Mouse (Mus musculus) liver, embryonic 13.5 days (tissue): ENCODE data around the gene Ablim1. TPM values are rescaled to one million over a fixed set of nuclear protein-coding genes. Genes with fewer than 3 reads are reported as not detected.

Experiments used
- ATAC-seq: fragments of 200-750 bp; cut with Nextera tagmentation; 2 replicates; pipeline ENCODE4 v1.8.0; 2017; ENCODE audit warnings: low read depth, mild to moderate bottlenecking, moderate number of reproducible peaks, moderate library complexity
- DNase-seq: peaks from one replicate; pipeline ENCODE4 v3.0.0; 2022
- H3K27ac ChIP-seq: fragments of 300-500 bp; sonication (generic); 2 replicates; pipeline ENCODE4 v1.5.1; 2015; ENCODE audit warnings: moderate library complexity, mild to moderate bottlenecking, inconsistent platforms
- H3K27me3 ChIP-seq: fragments of 300-500 bp; sonication (generic); 2 replicates; pipeline ENCODE4 v1.6.1; 2015; ENCODE audit warnings: mild to moderate bottlenecking, inconsistent platforms
- H3K36me3 ChIP-seq: fragments of 300-500 bp; sonication (generic); 2 replicates; pipeline ENCODE4 v1.6.1; 2015; ENCODE audit warnings: mild to moderate bottlenecking, inconsistent platforms
- H3K4me1 ChIP-seq: fragments of 300-500 bp; sonication (generic); replicated peaks from 2 replicates; pipeline ENCODE4 v1.6.1; 2015; ENCODE audit warnings: inconsistent platforms
- H3K4me2 ChIP-seq: fragments of 300-500 bp; sonication (generic); 2 replicates; pipeline ENCODE4 v1.6.1; 2015; ENCODE audit warnings: inconsistent platforms, mild to moderate bottlenecking, moderate library complexity
- H3K4me3 ChIP-seq: fragments of 300-500 bp; sonication (generic); replicated peaks from 2 replicates; pipeline ENCODE4 v1.5.1; 2015; ENCODE audit warnings: mild to moderate bottlenecking, inconsistent platforms
- H3K9ac ChIP-seq: fragments of 300-500 bp; sonication (generic); 2 replicates; pipeline ENCODE4 v1.6.1; 2015; ENCODE audit warnings: mild to moderate bottlenecking, inconsistent platforms
- H3K9me3 ChIP-seq: fragments of 300-500 bp; sonication (generic); replicated peaks from 2 replicates; pipeline ENCODE4 v1.6.1; 2016; ENCODE audit warnings: inconsistent platforms
- WGBS: fragments of 180-500 bp; shearing (Covaris S2); methylation state at CpG from one replicate; pipeline ENCODE4 v1.1.7; 2015; ENCODE audit not compliant: insufficient replicate concordance; 5-methylcytosine and 5-hydroxymethylcytosine counted together
- polyA plus RNA-seq: library from polyadenylated mRNA; unstranded; fragments of >200 nt; fragmentation: Nextera tagmentation; extraction: Ambion mirVana; gene quantifications from 2 replicates; pipeline ENCODE4 v1.2.1, GENCODE M21; 2015

Ablim1 gene
- polyA plus RNA-seq, 1 experiment from 2014 or later: 4.8 TPM

- Histone ChIP-seq H3K27ac (no peak overlapping the region), H3K27me3 (no peaks in the 10 kb centered on the region), H3K4me2 (no peak overlapping the region), H3K9me3 (no peaks in the 10 kb centered on the region), H3K4me1 (no peaks in the 10 kb centered on the region), H3K9ac (no peak overlapping the region), H3K4me3 (no peak overlapping the region), H3K36me3 (no peaks in the 10 kb centered on the region)
- 62% methylated on average over 11 of the region's 11 CpGs for WGBS
- DNase-seq (no peak), ATAC-seq (no peak)
Observed at GRCm38 (mm10) chr19:57239176-57239784, 75.4 kb downstream of the Ablim1 start.

GRCm38 (mm10) chr19:57238461-57238860, 76.3 kb downstream of the Ablim1 start:
- Histone ChIP-seq H3K4me2 (no peak overlapping the region), H3K9ac (no peak overlapping the region), H3K9me3 (no peaks in the 10 kb centered on the region), H3K36me3 (no peaks in the 10 kb centered on the region), H3K4me3 (no peak overlapping the region), H3K27me3 (no peaks in the 10 kb centered on the region), H3K27ac (no peak overlapping the region), H3K4me1 (no peaks in the 10 kb centered on the region)
- no peak for ATAC-seq
- DNase-seq: no peak
- 65% methylated on average over 7 of the region's 7 CpGs for WGBS

DNA sequence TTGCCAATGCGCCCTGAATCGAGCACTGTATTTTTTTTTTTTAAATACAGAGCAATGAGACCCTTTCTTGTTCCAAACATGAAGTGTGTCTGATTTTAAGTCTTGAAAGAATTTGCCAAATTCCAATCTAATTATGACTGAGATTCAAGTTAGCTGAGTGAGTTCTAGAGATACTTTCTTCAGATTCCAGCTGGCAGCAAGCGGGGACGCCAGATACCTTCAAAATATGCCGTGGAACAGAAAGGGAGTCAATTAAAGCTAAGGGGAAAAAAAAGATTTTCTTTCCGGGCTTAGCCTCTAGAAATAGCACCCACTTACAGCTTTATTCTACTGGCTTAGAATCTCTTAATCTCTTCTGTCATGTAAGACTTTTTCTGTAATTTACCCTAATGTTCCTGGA, 77.2 kb downstream of the Ablim1 start:
- no peak for DNase-seq
- no peak for ATAC-seq
- Histone ChIP-seq H3K4me3 (no peak overlapping the region), H3K9me3 (no peaks in the 10 kb centered on the region), H3K36me3 (no peaks in the 10 kb centered on the region), H3K4me2 (no peak overlapping the region), H3K9ac (no peak overlapping the region), H3K27ac (no peak overlapping the region), H3K4me1 (no peaks in the 10 kb centered on the region), H3K27me3 (no peaks in the 10 kb centered on the region)
- WGBS: 75% methylated on average over 6 of the region's 6 CpGs

- no peak for ATAC-seq
Observed at GRCm38 (mm10) chr19:57236647-57237046, 78.1 kb downstream of the Ablim1 start.

DNA sequence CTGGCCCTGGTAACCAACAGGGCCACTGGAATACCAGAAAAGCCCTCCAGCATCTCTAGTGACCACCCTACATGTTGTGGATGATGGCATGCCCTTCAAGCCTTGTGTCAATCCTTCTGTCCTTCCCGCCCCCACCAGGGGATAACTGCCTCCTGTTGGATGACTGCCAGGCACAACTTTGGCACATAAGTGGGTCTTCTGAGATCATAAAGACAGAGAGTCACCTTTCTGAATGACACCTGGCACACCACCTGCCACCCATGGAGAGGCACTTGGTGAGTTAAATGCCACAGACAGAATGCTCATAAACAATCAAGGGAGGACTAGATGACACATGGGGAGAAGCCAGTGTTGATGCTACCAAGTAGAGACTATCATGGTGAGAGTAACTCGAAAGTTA, 78.8 kb downstream of the Ablim1 start:
- Histone ChIP-seq H3K9ac (no peak overlapping the region), H3K36me3 (no peaks in the 10 kb centered on the region), H3K4me2 (no peak overlapping the region), H3K4me1 (no peaks in the 10 kb centered on the region), H3K27ac (no peak overlapping the region), H3K9me3 (no peaks in the 10 kb centered on the region), H3K4me3 (no peak overlapping the region), H3K27me3 (no peaks in the 10 kb centered on the region)
- no peak for ATAC-seq
- WGBS: 76% methylated on average over 2 of the region's 2 CpGs
- no peak for DNase-seq

More at GRCm38 (mm10) chr19:57236647-57237046, 78.1 kb downstream of the Ablim1 start:
- Histone ChIP-seq H3K27ac (no peak overlapping the region), H3K27me3 (no peaks in the 10 kb centered on the region), H3K9me3 (no peaks in the 10 kb centered on the region), H3K36me3 (no peaks in the 10 kb centered on the region), H3K4me2 (no peak overlapping the region), H3K9ac (no peak overlapping the region), H3K4me3 (no peak overlapping the region), H3K4me1 (no peaks in the 10 kb centered on the region)
- WGBS: 54% methylated on average over 15 of the region's 15 CpGs
- no peak for DNase-seq

GRCm38 (mm10) chr19:57230996-57231395, 83.7 kb downstream of the Ablim1 start:
- DNase-seq (no peak), ATAC-seq (no peak)
- no peak overlapping the region for H3K9ac ChIP-seq
- no peak overlapping the region for H3K27ac ChIP-seq
- 57% methylated on average over 4 of the region's 4 CpGs for WGBS
- H3K4me3 ChIP-seq: no peak overlapping the region
- no peaks in the 10 kb centered on the region for H3K27me3 ChIP-seq
- no peaks in the 10 kb centered on the region for H3K4me1 ChIP-seq
- H3K9me3 ChIP-seq: no peaks in the 10 kb centered on the region
- H3K4me2 ChIP-seq: no peak overlapping the region
- H3K36me3 ChIP-seq: no peaks in the 10 kb centered on the region

DNA sequence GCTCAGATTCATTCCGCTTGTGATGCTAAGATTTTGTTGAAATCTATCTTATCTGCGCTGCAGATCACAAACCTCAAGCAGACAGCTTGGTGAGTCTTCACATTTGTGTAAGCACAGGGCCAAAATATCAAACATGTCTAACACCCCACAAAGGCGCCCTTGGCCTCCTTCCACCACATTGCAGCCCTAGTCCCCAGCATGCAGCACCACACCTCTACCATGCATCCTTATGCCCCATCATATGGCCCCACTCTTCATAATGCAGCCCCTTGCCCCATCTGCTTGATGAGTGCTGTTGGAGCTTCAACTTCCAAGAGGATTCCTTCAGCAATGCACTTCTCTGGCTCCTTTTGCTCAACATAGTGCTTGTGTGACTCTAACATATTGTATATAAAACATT, 85.6 kb downstream of the Ablim1 start:
- 55% methylated on average over 3 of the region's 3 CpGs for WGBS
- H3K4me2 ChIP-seq: no peak overlapping the region
- ATAC-seq: no peak

GRCm38 (mm10) chr19:57228576-57228975, 86.1 kb downstream of the Ablim1 start:
- Histone ChIP-seq H3K4me2 (no peak overlapping the region), H3K36me3 (no peaks in the 10 kb centered on the region), H3K4me3 (no peak overlapping the region), H3K9me3 (no peaks in the 10 kb centered on the region), H3K9ac (no peak overlapping the region), H3K27me3 (no peaks in the 10 kb centered on the region), H3K27ac (no peak overlapping the region), H3K4me1 (0 out of 2 replicates have a peak, but pooled peaks cover 3% of the 10 kb centered on the region)
- 60% methylated on average over 4 of the region's 4 CpGs for WGBS
- ATAC-seq (no peak), DNase-seq (no peak)

More for the DNA sequence above, 85.6 kb downstream of the Ablim1 start:
- Histone ChIP-seq H3K9ac (no peak overlapping the region), H3K27ac (no peak overlapping the region), H3K4me1 (no peaks in the 10 kb centered on the region), H3K9me3 (no peaks in the 10 kb centered on the region), H3K27me3 (no peaks in the 10 kb centered on the region), H3K36me3 (no peaks in the 10 kb centered on the region), H3K4me3 (no peak overlapping the region)
- no peak for DNase-seq

- H3K4me3 ChIP-seq: no peak overlapping the region
- H3K4me2 ChIP-seq: no peak overlapping the region
- H3K27me3 ChIP-seq: no peaks in the 10 kb centered on the region
- no peaks in the 10 kb centered on the region for H3K36me3 ChIP-seq
- 0 out of 2 replicates have a peak, but pooled peaks cover 5% of the 10 kb centered on the region for H3K4me1 ChIP-seq
- WGBS: 70% methylated on average over 5 of the region's 5 CpGs
- no peak overlapping the region for H3K27ac ChIP-seq
- DNase-seq (no peak), ATAC-seq (no peak)
- no peak overlapping the region for H3K9ac ChIP-seq
- no peaks in the 10 kb centered on the region for H3K9me3 ChIP-seq
Observed at GRCm38 (mm10) chr19:57224390-57224789, 90.3 kb downstream of the Ablim1 start.

DNA sequence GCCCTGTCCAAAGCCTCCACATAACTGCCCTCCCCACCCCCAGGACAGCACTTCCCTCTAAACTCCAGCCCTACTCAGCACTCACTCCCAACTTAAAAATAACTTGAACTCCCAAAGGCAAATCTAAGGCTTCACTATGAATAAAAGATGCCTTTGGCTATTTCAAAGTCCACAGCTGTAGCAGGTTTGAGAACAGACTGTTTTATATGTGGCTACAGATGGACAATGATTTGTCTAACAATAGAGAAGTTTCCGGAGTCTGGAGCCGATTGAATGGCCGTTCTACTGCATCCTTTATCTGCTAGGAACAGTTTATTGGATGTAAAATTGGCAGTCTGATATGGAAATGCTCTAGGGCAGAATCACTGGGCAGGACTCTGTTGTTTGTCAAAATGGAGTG, 91.0 kb downstream of the Ablim1 start:
- 0 out of 2 replicates have a peak, but pooled peaks cover 5% of the 10 kb centered on the region for H3K4me1 ChIP-seq
- H3K4me3 ChIP-seq: no peak overlapping the region
- H3K4me2 ChIP-seq: no peak overlapping the region
- H3K27ac ChIP-seq: no peak overlapping the region
- DNase-seq: no peak
- H3K9ac ChIP-seq: no peak overlapping the region
- no peaks in the 10 kb centered on the region for H3K27me3 ChIP-seq
- WGBS: 64% methylated on average over 3 of the region's 3 CpGs
- H3K9me3 ChIP-seq: no peaks in the 10 kb centered on the region
- no peaks in the 10 kb centered on the region for H3K36me3 ChIP-seq
- ATAC-seq: no peak

GRCm38 (mm10) chr19:57222657-57223056, 92.1 kb downstream of the Ablim1 start:
- ATAC-seq (no peak), DNase-seq (no peak)
- Histone ChIP-seq H3K36me3 (no peaks in the 10 kb centered on the region), H3K9ac (no peak overlapping the region), H3K4me3 (no peak overlapping the region), H3K4me1 (0 out of 2 replicates have a peak, but pooled peaks cover 5% of the 10 kb centered on the region), H3K27me3 (no peaks in the 10 kb centered on the region), H3K4me2 (no peak overlapping the region), H3K9me3 (no peaks in the 10 kb centered on the region), H3K27ac (no peak overlapping the region)
- WGBS: 83% methylated on average over 6 of the region's 6 CpGs

- H3K4me2 ChIP-seq: no peak overlapping the region
- no peak overlapping the region for H3K4me3 ChIP-seq
- no peak overlapping the region for H3K27ac ChIP-seq
- no peak overlapping the region for H3K9ac ChIP-seq
- DNase-seq: no peak
- no peaks in the 10 kb centered on the region for H3K27me3 ChIP-seq
- no peaks in the 10 kb centered on the region for H3K9me3 ChIP-seq
- no peaks in the 10 kb centered on the region for H3K36me3 ChIP-seq
- ATAC-seq: no peak
- 52% methylated on average over 7 of the region's 7 CpGs for WGBS
- 0 out of 2 replicates have a peak, but pooled peaks cover 5% of the 10 kb centered on the region for H3K4me1 ChIP-seq
Observed at GRCm38 (mm10) chr19:57221684-57222235, 93.0 kb downstream of the Ablim1 start.
